In the genomic region with DNA sequence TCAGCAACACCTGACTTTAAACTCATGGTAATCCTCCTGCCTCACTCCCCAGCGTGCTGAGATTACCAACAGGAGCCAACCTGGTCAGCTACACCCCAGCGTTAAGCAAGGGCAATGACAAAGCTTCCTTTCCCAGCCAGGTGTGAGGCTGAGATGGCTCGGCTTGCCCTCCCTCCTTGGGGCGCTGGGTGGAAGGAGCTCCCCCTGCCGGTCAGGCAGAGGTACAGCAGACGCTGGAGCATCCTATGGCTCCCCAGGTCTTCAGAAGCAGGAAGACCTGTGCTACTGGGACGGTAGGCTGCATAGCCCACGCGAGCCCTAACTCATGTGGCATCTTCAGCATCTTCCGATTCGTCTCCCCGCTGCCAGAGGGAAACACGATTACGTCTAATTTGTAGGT, we compare ENCODE assay signal across 9 mouse cellular contexts.
DNase-seq lines count a peak whose midpoint lies in the region; ATAC-seq and TF ChIP-seq lines count a peak whose summit lies in the region.
"Had no signal": no experiment of that assay in that cellular context is flagged by ENCODE, and none has a peak within 500 bp of the region (broad histone marks: within the 10 kb centered on the region; RNA-seq: fewer than 3 reads in every experiment).

No protein-coding gene starts in this region.

- DNase-seq in forebrain, embryonic 10.5 days (ENCODE audit: extremely low spot score, low spot score): peak; percentile 55
- peak; percentile 91 for DNase-seq in midbrain, embryonic 11.5 days (ENCODE audit: low spot score, missing footprints)
- DNase-seq in c-Kit-positive CD71-positive TER-119-negative erythroid progenitor cells, embryonic 14.5 days (ENCODE audit: low read depth): peak; percentile 15
- DNase-seq in liver, postnatal 0 days: peak; percentile 61
- DNase-seq in spleen, postnatal 36 days (ENCODE audit: low spot score in 2 of 2): peak; percentile 33 to 39
- DNase-seq in left cerebral cortex, adult 9 months (ENCODE audit: low spot score in 2 of 2): no peak

- H3K4me3 ChIP-seq in forebrain, embryonic 10.5 days: no peak overlapping the region
- H3K4me3 ChIP-seq in forebrain, embryonic 12.5 days (replicated peaks): no peak overlapping the region
- H3K4me3 ChIP-seq in midbrain, embryonic 11.5 days (ENCODE audit: low read depth, low read length): no peak overlapping the region
- no peak overlapping the region for H3K4me3 ChIP-seq in midbrain, embryonic 16.5 days (ENCODE audit: low read depth, low read length)
- no peak overlapping the region for H3K4me3 ChIP-seq in liver, postnatal 0 days (ENCODE audit: low read depth, low read length)
- H3K4me3 ChIP-seq: stomach, embryonic 15.5 days had no signal

- peaks cover 72% of the 10 kb centered on the region for H3K27me3 ChIP-seq in forebrain, embryonic 10.5 days (ENCODE audit: poor library complexity, severe bottlenecking)
- H3K27me3 ChIP-seq in forebrain, embryonic 12.5 days: peaks cover 23% of the 10 kb centered on the region
- no peaks in the 10 kb centered on the region for H3K27me3 ChIP-seq in midbrain, embryonic 11.5 days (ENCODE audit: control insufficient read depth, insufficient read depth, low read length)
- H3K27me3 ChIP-seq in midbrain, embryonic 16.5 days (ENCODE audit: control insufficient read depth, insufficient read depth, low read depth, low read length): no peaks in the 10 kb centered on the region; the same call in 1 of the 2 replicates
- 0 out of 2 replicates have a peak, but pooled peaks cover 8% of the 10 kb centered on the region for H3K27me3 ChIP-seq in liver, postnatal 0 days (ENCODE audit: insufficient read depth, low read length)
- H3K27me3 ChIP-seq: stomach, embryonic 15.5 days had no signal

- no peak for ATAC-seq in forebrain, embryonic 12.5 days (ENCODE audit: low FRiP score)
- ATAC-seq in midbrain, embryonic 11.5 days (ENCODE audit: low FRiP score): no peak
- ATAC-seq in midbrain, embryonic 16.5 days: no peak
- ATAC-seq in liver, postnatal 0 days: 0 out of 2 replicates have a peak, but pooled peaks have one; percentile 33

- no peak overlapping the region for H3K27ac ChIP-seq in forebrain, embryonic 10.5 days
- H3K27ac ChIP-seq in forebrain, embryonic 12.5 days: no peak overlapping the region
- no peak overlapping the region for H3K27ac ChIP-seq in midbrain, embryonic 11.5 days (ENCODE audit: low read depth, low read length)
- no peak overlapping the region for H3K27ac ChIP-seq in midbrain, embryonic 16.5 days (ENCODE audit: low read length)
- no peak overlapping the region for H3K27ac ChIP-seq in liver, postnatal 0 days (ENCODE audit: low read depth)
- H3K27ac ChIP-seq: stomach, embryonic 15.5 days had no signal

- WGBS in forebrain, embryonic 10.5 days: 9% methylated on average over 14 of the region's 14 CpGs
- WGBS in forebrain, embryonic 12.5 days: 11% methylated on average over 14 of the region's 14 CpGs
- 11% methylated on average over 14 of the region's 14 CpGs for WGBS in midbrain, embryonic 11.5 days
- 15% methylated on average over 14 of the region's 14 CpGs for WGBS in midbrain, embryonic 16.5 days
- 12% methylated on average over 14 of the region's 14 CpGs for WGBS in liver, postnatal 0 days (ENCODE audit: insufficient replicate concordance)

- peaks cover 3% of the 10 kb centered on the region; the same call in 1 of the 2 replicates for H3K9me3 ChIP-seq in forebrain, embryonic 10.5 days
- no peaks in the 10 kb centered on the region for H3K9me3 ChIP-seq in forebrain, embryonic 12.5 days
- H3K9me3 ChIP-seq in midbrain, embryonic 11.5 days (ENCODE audit: control insufficient read depth, low read length): peaks cover 4% of the 10 kb centered on the region; the same call in 1 of the 2 replicates
- no peaks in the 10 kb centered on the region for H3K9me3 ChIP-seq in midbrain, embryonic 16.5 days (replicated peaks; ENCODE audit: control insufficient read depth, low read length, poor library complexity, severe bottlenecking)
- H3K9me3 ChIP-seq in liver, postnatal 0 days (ENCODE audit: low read length): 0 out of 2 replicates have a peak, but pooled peaks cover 3% of the 10 kb centered on the region
- H3K9me3 ChIP-seq: stomach, embryonic 15.5 days had no signal

- H3K4me1 ChIP-seq in forebrain, embryonic 10.5 days: peaks cover 29% of the 10 kb centered on the region
- no peaks in the 10 kb centered on the region; the same call in 1 of the 2 replicates for H3K4me1 ChIP-seq in forebrain, embryonic 12.5 days
- H3K4me1 ChIP-seq in midbrain, embryonic 11.5 days (ENCODE audit: control insufficient read depth, insufficient read depth, low read length): peaks cover 6% of the 10 kb centered on the region
- H3K4me1 ChIP-seq in midbrain, embryonic 16.5 days (ENCODE audit: control insufficient read depth, insufficient read depth, low read length): no peaks in the 10 kb centered on the region; the same call in 1 of the 2 replicates
- H3K4me1 ChIP-seq in liver, postnatal 0 days (ENCODE audit: insufficient read depth): 0 out of 2 replicates have a peak, but pooled peaks cover 2% of the 10 kb centered on the region

- TF ChIP-seq CTCF in liver, postnatal 0 days (IDR thresholded peaks at IDR 0.05; ENCODE audit: low read depth): peak; percentile 96

- no peak overlapping the region for H3K4me2 ChIP-seq in forebrain, embryonic 12.5 days
- H3K4me2 ChIP-seq in midbrain, embryonic 11.5 days: no peak overlapping the region
- no peak overlapping the region for H3K4me2 ChIP-seq in midbrain, embryonic 16.5 days (ENCODE audit: low read length)
- no peak overlapping the region for H3K4me2 ChIP-seq in liver, postnatal 0 days (ENCODE audit: low read depth, low read length)
- H3K4me2 ChIP-seq: stomach, embryonic 15.5 days had no signal

- H3K36me3 ChIP-seq in forebrain, embryonic 10.5 days (replicated peaks): no peaks in the 10 kb centered on the region
- no peaks in the 10 kb centered on the region for H3K36me3 ChIP-seq in forebrain, embryonic 12.5 days (replicated peaks)
- no peaks in the 10 kb centered on the region for H3K36me3 ChIP-seq in midbrain, embryonic 11.5 days (ENCODE audit: control insufficient read depth, insufficient read depth, low read length)
- H3K36me3 ChIP-seq in midbrain, embryonic 16.5 days (ENCODE audit: control insufficient read depth, insufficient read depth, low read length): no peaks in the 10 kb centered on the region
- no peaks in the 10 kb centered on the region for H3K36me3 ChIP-seq in liver, postnatal 0 days (replicated peaks; ENCODE audit: insufficient read depth, low read length)
- H3K36me3 ChIP-seq: stomach, embryonic 15.5 days had no signal

- no peak overlapping the region for H3K9ac ChIP-seq in forebrain, embryonic 12.5 days
- H3K9ac ChIP-seq in midbrain, embryonic 11.5 days (ENCODE audit: low read length): no peak overlapping the region
- H3K9ac ChIP-seq in midbrain, embryonic 16.5 days (ENCODE audit: low read depth, low read length): no peak overlapping the region
- no peak overlapping the region for H3K9ac ChIP-seq in liver, postnatal 0 days (replicated peaks)
- H3K9ac ChIP-seq: stomach, embryonic 15.5 days had no signal

- no peak for TF ChIP-seq EP300 in liver, postnatal 0 days (IDR thresholded peaks at IDR 0.05; ENCODE audit: low read depth)

Comparison
In these comparisons a context has a peak if more than half of its experiments do, and no peak if none do; other contexts are left out.
1. DNase-seq: peak in forebrain, embryonic 10.5 days (single experiment), midbrain, embryonic 11.5 days (single experiment), c-Kit-positive CD71-positive TER-119-negative erythroid progenitor cells, embryonic 14.5 days (single experiment), liver, postnatal 0 days (single experiment) and spleen, postnatal 36 days (2 of 2); none in left cerebral cortex, adult 9 months (0 of 2).